Mouse (Mus musculus): ENCODE measurements around the gene Vamp4. TPM values are rescaled to one million over a fixed set of nuclear protein-coding genes. Genes with fewer than 3 reads are reported as not detected.

Vamp4 gene
- polyA plus RNA-seq (2015; fragmentation: Nextera tagmentation; extraction: Ambion mirVana) = 45.1 and 53.4 TPM in 2 replicates

- peak within 1 kb of the TSS; percentile 71 for H3K4me2 ChIP-seq (replicated peaks)
- ATAC-seq = peak; percentile 98
- H3K9ac ChIP-seq = peak within 1 kb of the TSS; percentile 97
- no peaks in the 10 kb centered on the region for H3K27me3 ChIP-seq (replicated peaks)
- H3K4me1 ChIP-seq (replicated peaks) = no peaks in the 10 kb centered on the region
- WGBS = under 1% methylated on average over 42 of the region's 43 CpGs
- H3K4me3 ChIP-seq (replicated peaks) = peak within 1 kb of the TSS; percentile 96
- no peaks in the 10 kb centered on the region for H3K9me3 ChIP-seq
- H3K36me3 ChIP-seq = 0 out of 2 replicates have a peak, but pooled peaks cover 7% of the 10 kb centered on the region
- H3K27ac ChIP-seq = peak within 1 kb of the TSS; percentile 82
Measured at GRCm38 (mm10) chr1:162570260-162570748, at the start of gene Vamp4. Vamp4 (plus strand) TSS chr1:162570515.

DNA sequence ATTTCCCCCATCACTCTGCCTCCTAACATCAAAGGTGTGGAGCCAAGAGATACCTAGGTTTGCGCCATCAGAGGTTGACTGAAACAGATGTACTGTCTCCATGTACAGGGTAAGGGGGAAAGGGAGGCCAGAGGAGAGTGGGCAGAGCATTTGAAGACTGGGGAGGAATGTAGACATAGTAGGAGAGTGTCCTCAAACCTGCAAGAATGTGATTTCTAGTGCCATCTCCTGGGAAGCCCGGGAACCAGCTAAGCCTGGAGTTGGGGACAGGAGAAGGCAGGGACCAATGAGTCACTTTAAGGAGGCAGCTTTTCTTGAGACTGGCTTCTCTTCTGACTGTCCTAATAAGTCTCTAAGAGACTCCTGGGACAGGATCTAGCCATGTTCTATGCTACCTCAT, 40.7 kb upstream of the Vamp4 start:
- Histone ChIP-seq H3K27ac (no peak overlapping the region), H3K4me2 (replicated peaks) (no peak overlapping the region), H3K27me3 (replicated peaks) (no peaks in the 10 kb centered on the region), H3K4me3 (replicated peaks) (no peak overlapping the region), H3K36me3 (peaks cover 10% of the 10 kb centered on the region; the same call in 1 of the 2 replicates), H3K9ac (no peak overlapping the region), H3K4me1 (replicated peaks) (no peaks in the 10 kb centered on the region), H3K9me3 (no peaks in the 10 kb centered on the region)
- WGBS = 62% methylated on average over 2 of the region's 2 CpGs
- ATAC-seq = no peak

DNA sequence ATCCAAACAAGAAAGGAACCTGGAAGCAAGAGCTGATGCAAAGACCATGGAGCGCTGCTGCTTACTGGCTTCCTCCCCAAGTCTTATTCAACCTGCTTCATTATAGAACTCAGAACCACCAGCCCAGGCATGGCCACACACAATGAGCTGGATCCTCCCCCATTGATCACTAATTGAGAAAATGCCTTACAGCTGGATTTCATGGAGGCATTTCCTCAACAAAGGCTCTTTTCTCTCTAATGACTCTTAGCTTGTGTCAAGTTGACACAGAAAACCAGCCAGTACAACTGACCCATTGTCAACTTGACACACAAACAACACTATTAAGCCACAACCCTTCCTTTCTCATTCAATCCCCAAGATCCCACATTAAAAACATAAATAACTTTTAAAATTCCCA, 39.6 kb upstream of the Vamp4 start:
- Histone ChIP-seq H3K9me3 (no peaks in the 10 kb centered on the region), H3K27me3 (replicated peaks) (no peaks in the 10 kb centered on the region), H3K4me1 (replicated peaks) (no peaks in the 10 kb centered on the region), H3K9ac (no peak overlapping the region), H3K27ac (no peak overlapping the region), H3K4me2 (replicated peaks) (no peak overlapping the region), H3K4me3 (replicated peaks) (no peak overlapping the region), H3K36me3 (peaks cover 10% of the 10 kb centered on the region; the same call in 1 of the 2 replicates)
- 90% methylated on average over 1 of the region's 1 CpGs for WGBS
- ATAC-seq = no peak

GRCm38 (mm10) chr1:162531584-162531983, 38.7 kb upstream of the Vamp4 start:
- Histone ChIP-seq H3K9ac (no peak overlapping the region), H3K4me3 (replicated peaks) (no peak overlapping the region), H3K36me3 (peaks cover 17% of the 10 kb centered on the region), H3K4me2 (replicated peaks) (no peak overlapping the region), H3K27ac (no peak overlapping the region), H3K9me3 (no peaks in the 10 kb centered on the region), H3K27me3 (replicated peaks) (no peaks in the 10 kb centered on the region), H3K4me1 (replicated peaks) (no peaks in the 10 kb centered on the region)
- WGBS = 77% methylated on average over 4 of the region's 4 CpGs
- no peak for ATAC-seq

GRCm38 (mm10) chr1:162532330-162532729, 38.0 kb upstream of the Vamp4 start:
- WGBS = 49% methylated on average over 4 of the region's 4 CpGs
- Histone ChIP-seq H3K4me2 (replicated peaks) (no peak overlapping the region), H3K9ac (no peak overlapping the region), H3K27me3 (replicated peaks) (no peaks in the 10 kb centered on the region), H3K27ac (no peak overlapping the region), H3K4me1 (replicated peaks) (no peaks in the 10 kb centered on the region), H3K9me3 (no peaks in the 10 kb centered on the region), H3K36me3 (peaks cover 23% of the 10 kb centered on the region), H3K4me3 (replicated peaks) (no peak overlapping the region)
- ATAC-seq = peak; percentile 62

- no peak overlapping the region for H3K4me3 ChIP-seq (replicated peaks)
- peaks cover 29% of the 10 kb centered on the region for H3K36me3 ChIP-seq
- WGBS = 93% methylated on average over 14 of the region's 14 CpGs
- H3K27ac ChIP-seq = no peak overlapping the region
- H3K9ac ChIP-seq = no peak overlapping the region
- no peak overlapping the region for H3K4me2 ChIP-seq (replicated peaks)
- H3K9me3 ChIP-seq = no peaks in the 10 kb centered on the region
- H3K4me1 ChIP-seq (replicated peaks) = no peaks in the 10 kb centered on the region
- no peaks in the 10 kb centered on the region for H3K27me3 ChIP-seq (replicated peaks)
- no peak for ATAC-seq
Measured at GRCm38 (mm10) chr1:162533766-162534560, 36.4 kb upstream of the Vamp4 start.

DNA sequence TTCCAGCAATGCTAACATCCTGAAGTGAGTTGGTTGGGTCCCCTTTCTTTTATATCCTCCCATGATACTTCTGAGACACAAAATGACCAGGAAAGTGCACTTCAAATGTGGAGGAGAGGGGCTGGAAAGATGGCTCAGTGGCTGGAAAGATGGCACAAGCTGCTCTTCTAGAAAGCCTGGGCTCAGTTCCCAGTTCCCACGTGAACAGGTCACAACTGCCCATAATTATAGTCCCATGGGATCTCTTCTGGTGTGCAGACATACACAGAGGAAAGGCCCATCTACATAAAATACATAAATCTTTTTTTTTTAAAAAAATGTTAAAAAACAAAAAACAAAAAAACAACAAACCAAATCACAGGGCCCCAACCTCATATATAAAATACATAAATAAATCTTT, 27.1 kb upstream of the Vamp4 start:
- WGBS = 66% methylated on average over 1 of the region's 1 CpGs
- Histone ChIP-seq H3K4me1 (replicated peaks) (no peaks in the 10 kb centered on the region; the same call in 1 of the 2 replicates), H3K27me3 (replicated peaks) (no peaks in the 10 kb centered on the region), H3K9me3 (no peaks in the 10 kb centered on the region), H3K4me3 (replicated peaks) (no peak overlapping the region), H3K9ac (no peak overlapping the region), H3K27ac (no peak overlapping the region), H3K36me3 (peaks cover 33% of the 10 kb centered on the region), H3K4me2 (replicated peaks) (no peak overlapping the region)
- no peak for ATAC-seq

- peaks cover 23% of the 10 kb centered on the region for H3K36me3 ChIP-seq
- WGBS = 5% methylated on average over 10 of the region's 10 CpGs
Measured at GRCm38 (mm10) chr1:162547607-162548006, 22.7 kb upstream of the Vamp4 start.

DNA sequence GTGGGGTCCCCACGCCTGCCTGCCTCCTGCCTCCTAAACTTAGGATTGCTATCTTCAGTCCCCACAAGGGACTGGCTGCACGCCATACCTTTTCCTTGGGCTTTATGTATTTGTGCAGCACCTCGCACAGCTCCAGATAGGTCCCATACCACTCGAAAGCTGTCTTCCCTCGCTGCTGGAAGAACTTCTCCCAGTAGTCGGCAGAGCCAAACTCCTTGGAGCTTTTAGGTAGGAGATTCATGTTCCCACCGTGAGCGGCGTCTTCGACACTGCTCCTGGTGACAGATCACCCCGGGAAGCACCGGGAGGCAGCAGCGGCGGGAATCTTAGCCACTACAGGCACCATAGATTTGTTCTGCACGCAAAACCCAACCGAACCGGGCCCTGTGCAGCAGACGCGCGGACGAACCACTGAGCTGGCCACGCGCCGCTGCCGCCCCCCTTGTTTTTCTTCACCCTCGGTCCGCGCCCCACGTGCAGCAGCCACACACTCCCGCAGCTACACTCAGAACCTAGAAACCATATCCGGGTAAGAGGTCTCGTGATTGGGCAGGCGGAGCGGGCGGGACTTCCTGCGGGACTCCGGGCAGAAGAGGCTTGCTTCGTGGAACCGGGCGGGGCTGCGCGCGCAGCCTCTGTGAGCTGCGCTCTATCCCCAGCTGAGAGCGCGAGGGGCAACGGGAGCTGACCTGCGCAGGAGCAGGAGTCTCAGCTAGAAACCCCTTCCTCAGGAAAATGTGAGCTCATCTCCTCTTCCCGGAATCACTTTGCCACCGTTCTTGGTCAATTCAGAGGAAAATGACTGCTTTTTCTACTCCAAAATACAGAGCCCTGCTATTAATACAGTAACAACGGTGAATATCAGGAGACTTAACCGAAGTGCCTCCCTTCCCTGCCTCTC, 22.0 kb upstream of the Vamp4 start, which contains the start of gene Mettl13:
Gene Mettl13 (minus strand): TSS at position 536 of the 901 bp plus-strand sequence.
- peak within 1 kb of the TSS; percentile 68 for H3K4me3 ChIP-seq (replicated peaks)
- peak within 1 kb of the TSS; percentile 61 for H3K9ac ChIP-seq
- H3K4me2 ChIP-seq (replicated peaks) = peak within 1 kb of the TSS; percentile 81
- peak within 1 kb of the TSS; percentile 45 for H3K27ac ChIP-seq
- no peaks in the 10 kb centered on the region for H3K27me3 ChIP-seq (replicated peaks)
- no peaks in the 10 kb centered on the region; the same call in 1 of the 2 replicates for H3K4me1 ChIP-seq (replicated peaks)
- H3K36me3 ChIP-seq = peaks cover 17% of the 10 kb centered on the region
- H3K9me3 ChIP-seq = no peaks in the 10 kb centered on the region
- ATAC-seq = peak; percentile 99
- WGBS = under 1% methylated on average over 52 of the region's 52 CpGs

More at GRCm38 (mm10) chr1:162547607-162548006, 22.7 kb upstream of the Vamp4 start:
- Histone ChIP-seq H3K9me3 (no peaks in the 10 kb centered on the region), H3K4me2 (replicated peaks) (peak overlapping the region; percentile 81), H3K9ac (peak overlapping the region; percentile 61), H3K27me3 (replicated peaks) (no peaks in the 10 kb centered on the region), H3K4me1 (replicated peaks) (no peaks in the 10 kb centered on the region; the same call in 1 of the 2 replicates), H3K4me3 (replicated peaks) (peak overlapping the region; percentile 68), H3K27ac (no peak overlapping the region)
- ATAC-seq = peak; percentile 5; the same call in 1 of the 2 replicates

GRCm38 (mm10) chr1:162548917-162549613, 21.2 kb upstream of the Vamp4 start:
- no peak overlapping the region; the same call in 1 of the 2 replicates for H3K27ac ChIP-seq
- peaks cover 12% of the 10 kb centered on the region for H3K36me3 ChIP-seq
- no peaks in the 10 kb centered on the region for H3K9me3 ChIP-seq
- no peaks in the 10 kb centered on the region for H3K27me3 ChIP-seq (replicated peaks)
- H3K9ac ChIP-seq = peak overlapping the region; percentile 52
- no peak for ATAC-seq
- H3K4me1 ChIP-seq (replicated peaks) = no peaks in the 10 kb centered on the region; the same call in 1 of the 2 replicates
- 61% methylated on average over 10 of the region's 10 CpGs for WGBS
- peak overlapping the region; percentile 68 for H3K4me3 ChIP-seq (replicated peaks)
- peak overlapping the region; percentile 81 for H3K4me2 ChIP-seq (replicated peaks)

DNA sequence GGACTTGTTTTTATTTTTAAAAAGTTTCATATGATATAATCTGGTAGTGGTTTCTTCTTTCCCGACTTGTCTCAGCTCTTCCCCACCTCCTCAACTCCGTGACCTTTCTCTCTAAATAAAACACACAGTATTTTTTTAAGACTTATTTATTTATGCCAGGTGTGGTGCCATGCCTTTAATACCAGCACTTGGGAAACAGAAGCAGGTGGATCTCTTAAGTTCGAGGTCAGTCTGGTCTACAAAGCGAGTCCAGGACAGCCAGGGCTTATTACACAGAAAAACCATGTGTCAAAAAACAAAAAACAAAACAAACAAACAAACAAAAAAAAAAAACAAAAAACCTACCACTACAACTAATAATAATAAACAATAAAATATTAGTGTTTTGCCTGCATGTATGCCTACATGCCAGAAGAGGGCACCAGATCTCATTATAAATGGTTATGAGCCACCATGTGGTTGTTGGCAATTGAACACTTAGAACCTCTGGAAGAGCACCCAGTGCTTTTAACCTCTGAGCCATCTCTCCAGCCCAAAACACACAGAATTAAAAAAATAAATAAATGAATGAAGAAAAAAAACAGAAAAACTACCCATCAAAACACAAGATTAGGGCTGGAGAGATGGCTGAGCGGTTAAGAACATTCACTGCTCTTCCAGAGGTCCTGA, 20.6 kb upstream of the Vamp4 start:
- H3K4me2 ChIP-seq (replicated peaks) = no peak overlapping the region
- H3K36me3 ChIP-seq = peaks cover 9% of the 10 kb centered on the region; the same call in 1 of the 2 replicates
- no peak overlapping the region for H3K9ac ChIP-seq
- no peaks in the 10 kb centered on the region; the same call in 1 of the 2 replicates for H3K4me1 ChIP-seq (replicated peaks)
- no peaks in the 10 kb centered on the region for H3K27me3 ChIP-seq (replicated peaks)
- H3K9me3 ChIP-seq = no peaks in the 10 kb centered on the region
- ATAC-seq = no peak
- H3K4me3 ChIP-seq (replicated peaks) = no peak overlapping the region
- H3K27ac ChIP-seq = no peak overlapping the region
- WGBS = 73% methylated on average over 5 of the region's 5 CpGs
